Mouse (Mus musculus) hindlimb bud, embryonic 11.5 days (tissue): ENCODE results near the gene Btla.

Source experiments
- DNase-seq: peaks from one replicate; pipeline ENCODE4 v3.0.0-alpha.2; 2012; ENCODE audit warnings: low read depth, low spot score; ENCODE audit errors: extremely low spot score

Btla gene

DNA sequence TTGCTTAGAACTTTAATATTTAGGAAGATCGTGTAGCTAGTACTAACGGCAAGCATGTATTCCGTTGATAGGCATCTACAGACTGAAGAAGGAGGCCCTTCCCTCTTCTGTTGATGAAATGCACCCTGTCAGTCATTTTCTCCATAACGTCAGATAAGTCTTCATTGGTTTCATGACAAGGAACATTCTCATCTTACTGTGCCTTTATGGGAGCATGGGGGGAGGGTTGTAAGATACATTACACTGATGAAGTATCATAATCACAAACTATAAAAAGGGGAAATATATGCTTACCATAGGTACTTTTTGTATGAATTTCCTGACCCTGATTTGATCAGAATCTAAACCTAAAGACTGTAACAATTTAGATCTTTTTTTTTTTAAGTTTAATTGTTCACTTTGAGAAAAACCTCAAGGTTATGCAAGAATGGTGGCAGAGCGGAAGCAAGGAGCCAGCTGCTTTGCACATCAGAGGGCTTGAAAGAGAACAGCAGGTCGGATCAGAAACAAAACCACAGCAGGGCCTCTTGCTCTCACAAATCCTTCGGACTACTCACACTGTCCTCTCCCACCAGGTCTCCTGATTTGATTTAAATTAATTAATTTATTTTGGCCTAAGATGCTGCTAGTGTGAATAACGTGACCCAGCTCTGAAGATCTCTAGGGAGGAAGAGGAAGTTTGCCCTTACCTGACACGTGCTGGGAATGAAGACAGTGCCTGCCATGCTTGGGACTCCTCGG, at the start of gene Btla:
Gene Btla, plus strand, starts transcription at position 668 of the 741 bp plus-strand sequence.
- DNase-seq, result no peak

DNA sequence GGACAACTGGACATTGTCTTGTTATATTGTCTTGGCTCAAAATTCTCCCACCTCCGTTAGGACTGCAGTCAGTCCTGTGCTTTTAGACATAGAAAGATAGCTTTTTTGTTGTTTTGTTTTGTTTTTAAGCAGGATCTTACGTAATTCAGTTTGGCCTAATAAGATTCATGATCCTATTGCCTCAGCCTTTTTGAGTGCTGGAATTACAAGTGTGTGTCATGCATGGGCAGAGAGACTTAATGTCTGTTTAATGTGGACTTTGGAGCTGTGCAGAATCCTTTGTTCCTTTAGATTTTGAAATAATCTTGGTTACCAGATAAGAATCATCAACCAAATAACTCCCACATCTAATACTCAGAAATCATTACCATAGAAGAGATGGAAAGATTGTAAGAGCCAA, 45.6 kb upstream of the Btla start:
- DNase-seq, result no peak

DNA sequence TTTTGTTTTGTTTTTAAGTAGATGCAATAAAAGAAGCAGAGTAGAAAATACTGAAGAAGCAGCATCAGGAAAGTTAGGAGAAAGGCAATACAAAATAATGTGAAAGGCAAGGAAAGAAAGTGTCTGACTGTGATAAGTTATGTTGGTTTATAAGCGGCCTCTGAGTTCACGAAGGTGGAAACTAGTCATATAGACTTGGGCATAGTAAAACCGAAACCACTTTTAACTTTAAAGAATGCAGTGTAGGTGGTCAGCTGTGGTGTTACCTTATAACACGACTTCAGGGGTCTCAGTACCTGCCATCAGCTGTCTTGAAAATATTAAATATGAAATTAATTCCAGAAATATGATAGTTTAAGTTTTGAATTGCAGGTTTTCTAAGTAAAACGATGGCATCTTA, 42.3 kb upstream of the Btla start:
- DNase-seq, result no peak

DNA sequence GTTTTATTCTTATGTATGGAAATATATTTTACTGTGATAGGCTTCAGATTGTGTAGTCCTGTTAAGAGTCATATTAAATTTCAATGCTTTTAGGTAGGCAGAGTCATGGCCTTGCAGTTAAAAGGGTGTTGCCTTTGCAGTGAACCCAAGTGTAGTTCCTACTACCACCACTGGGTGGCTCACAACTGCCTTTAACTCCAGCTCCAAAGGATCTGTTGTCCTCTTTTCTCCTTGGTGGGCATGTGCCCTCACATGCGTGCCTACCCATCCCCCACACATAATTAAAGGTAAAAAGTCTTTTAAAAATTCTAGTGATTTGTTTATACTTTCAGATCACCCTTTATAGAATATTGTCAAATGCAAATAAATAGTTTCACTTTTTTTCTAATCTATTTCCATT, 31.5 kb upstream of the Btla start:
- DNase-seq, result peak; percentile 44

DNA sequence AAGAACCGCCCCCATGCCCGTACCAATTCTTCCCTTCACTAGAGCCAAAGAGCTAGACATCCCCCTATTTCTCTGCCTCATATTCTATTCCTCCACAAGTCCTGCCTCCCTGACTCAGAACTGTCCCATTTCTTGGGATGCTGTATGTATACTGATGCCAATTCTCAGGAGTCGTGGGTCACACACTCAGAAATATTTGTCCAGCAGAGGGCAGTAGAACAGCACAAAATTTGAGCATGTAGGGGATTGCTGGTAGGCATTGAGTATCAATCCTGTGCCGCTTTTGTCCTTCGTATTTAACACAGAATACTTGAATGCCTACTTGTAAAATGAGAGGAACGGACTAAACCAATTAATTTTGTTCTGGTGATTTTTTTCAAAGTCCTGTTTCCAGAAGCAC, 27.3 kb upstream of the Btla start:
- DNase-seq, result peak; percentile 77

DNA sequence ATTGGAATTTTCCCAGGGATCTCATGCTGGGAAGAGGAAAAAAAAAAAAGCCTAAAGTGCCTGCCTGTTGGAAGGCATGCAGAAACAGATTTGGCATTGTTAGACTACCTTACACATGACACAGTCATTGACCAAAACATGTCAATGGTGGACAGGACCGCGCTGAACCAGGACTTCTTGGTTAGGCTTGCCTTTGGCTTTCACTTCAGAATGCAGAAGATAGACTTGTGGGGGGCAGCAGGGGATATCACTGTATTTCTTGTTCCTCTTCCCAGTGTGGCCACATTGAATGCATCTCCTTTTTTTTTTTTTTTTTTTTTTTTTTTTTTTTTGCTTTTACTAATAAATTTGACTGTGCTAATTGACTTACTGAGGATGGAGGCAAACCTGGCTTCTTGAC, 22.7 kb upstream of the Btla start:
- no peak for DNase-seq

DNA sequence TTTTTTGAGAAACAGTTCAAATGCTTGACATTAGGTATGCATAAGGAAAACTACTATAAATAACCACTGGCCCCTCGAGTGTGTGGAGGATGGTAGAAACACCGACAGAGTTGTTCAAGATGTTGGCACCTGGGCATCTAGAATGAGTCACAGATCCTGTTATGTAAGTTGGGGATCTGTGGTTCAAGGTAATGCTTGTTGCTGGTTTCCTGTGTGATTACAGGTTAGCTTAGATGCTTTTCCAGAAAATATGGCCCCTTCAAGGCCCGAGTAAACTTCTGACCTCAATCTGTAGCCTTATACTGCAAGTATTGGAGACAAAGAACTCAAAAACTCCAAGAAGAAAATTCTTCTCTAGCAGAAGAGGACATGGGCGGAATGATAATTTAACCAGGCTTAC, 19.7 kb upstream of the Btla start:
- no peak for DNase-seq

DNA sequence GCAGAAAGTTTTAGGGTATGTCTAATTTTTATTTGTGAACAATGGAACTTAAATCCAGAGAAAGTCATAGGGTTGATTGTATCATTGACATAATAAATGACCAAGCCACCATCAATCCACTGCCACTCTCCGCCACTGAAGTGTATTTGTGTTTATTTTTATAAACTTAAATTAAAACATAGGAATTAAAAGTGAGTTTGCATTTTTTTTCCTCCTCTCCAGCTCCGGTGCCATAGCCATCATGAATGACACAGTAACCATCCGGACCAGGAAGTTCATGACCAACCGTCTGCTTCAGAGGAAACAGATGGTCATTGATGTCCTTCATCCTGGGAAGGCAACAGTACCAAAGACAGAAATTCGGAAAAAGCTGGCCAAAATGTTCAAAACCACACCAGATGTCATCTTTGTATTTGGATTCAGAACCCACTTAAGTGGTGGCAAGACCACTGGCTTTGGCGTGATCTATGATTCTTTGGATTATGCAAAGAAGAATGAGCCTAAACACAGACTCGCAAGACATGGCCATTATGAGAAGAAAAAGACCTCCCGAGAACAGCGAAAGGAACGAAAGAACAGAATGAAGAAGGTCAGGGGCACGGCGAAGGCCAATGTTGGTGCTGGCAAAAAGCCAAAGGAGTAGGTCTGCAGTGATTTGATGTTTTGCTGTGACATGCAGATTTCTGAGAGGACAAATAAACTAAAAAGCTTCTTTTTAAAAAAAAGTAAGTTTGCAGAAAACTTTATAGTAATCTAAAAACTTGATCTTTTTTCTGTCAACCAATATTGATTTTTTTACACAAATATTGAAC, 19.1 kb upstream of the Btla start:
- no peak for DNase-seq

DNA sequence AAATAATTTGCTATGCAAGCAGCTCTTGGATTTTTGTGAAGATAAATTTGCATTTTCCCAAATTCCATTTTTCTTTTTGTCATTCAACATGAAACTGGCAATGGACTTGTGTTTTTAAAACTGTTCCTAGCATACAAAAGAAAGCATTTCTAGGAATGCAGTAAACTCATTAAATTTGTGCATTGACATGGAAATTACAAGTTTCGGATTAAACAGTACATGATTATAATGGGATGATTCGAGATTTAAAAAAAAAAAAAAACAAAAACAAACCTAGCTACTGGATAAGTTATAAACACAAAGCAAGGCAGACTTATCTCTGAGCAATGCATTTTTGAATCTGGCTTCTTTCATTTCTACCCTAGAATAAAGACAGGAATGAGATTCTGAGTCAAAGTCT, 2.1 kb upstream of the Btla start:
- DNase-seq, result no peak

DNA sequence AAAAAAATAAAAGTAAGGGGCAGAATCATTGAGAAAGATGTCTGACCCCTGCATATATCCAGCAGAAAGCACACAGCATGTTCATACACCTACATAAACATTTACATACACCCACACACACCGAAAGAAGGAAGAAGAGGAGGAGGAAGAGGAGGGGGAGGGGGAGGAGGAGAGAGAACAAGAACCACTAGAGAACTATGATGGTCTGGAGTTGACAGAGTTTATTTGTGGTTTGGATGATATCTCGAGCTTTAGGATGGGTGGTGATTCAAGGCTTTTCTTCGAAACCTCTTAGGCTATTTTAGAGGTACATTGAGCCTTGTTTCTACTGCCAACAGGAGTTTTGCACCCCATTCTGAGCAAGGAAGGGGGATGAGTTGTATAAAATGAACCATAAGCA, 1.3 kb upstream of the Btla start:
- DNase-seq, result no peak

DNA sequence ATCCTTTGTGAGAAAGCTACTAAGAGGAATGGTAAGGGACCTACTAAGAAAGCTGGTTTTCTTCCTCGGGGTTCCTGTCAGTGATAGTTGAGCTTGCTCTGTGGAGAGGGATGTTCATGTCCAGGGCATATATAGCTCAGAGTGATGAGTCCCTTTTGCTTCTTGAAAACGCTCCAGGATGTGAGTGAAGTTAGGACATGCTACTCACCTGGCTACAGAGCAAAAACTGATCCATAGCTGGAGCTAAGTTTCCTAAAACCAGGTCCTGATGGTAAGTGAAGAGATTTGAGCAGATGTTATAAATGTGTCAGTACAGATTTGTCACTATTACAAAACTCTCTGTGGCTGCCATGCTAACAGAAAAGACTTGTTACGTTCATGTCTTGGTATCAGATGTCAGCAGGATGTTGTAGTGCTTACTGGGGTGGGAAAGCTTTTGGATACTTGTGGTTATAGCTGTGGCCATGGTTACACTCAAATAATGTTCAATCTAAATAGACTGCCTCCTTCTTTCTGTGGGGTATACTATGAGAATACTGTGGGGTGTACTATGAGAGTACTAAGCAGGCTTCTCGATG, 405 bp downstream of the Btla start:
- DNase-seq, result no peak

DNA sequence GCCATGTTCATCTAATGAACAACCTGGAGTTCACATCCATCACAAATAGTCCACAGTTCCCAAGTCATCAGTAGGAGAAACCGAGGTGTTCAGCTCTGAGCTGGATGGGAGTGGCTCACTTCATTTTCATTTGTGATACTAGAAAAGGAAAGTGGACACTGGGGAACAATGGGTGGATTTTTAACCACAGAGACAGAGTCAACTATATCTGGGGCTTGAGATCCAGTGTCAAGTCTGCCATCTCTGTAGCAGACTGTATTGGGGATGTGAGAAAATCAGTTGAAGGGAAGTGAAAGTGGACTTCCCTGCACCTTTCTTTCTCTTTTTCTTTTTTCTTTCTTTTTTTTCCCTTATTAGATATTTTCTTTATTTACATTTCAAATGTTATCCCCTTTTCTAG, 2.9 kb downstream of the Btla start:
- no peak for DNase-seq

DNA sequence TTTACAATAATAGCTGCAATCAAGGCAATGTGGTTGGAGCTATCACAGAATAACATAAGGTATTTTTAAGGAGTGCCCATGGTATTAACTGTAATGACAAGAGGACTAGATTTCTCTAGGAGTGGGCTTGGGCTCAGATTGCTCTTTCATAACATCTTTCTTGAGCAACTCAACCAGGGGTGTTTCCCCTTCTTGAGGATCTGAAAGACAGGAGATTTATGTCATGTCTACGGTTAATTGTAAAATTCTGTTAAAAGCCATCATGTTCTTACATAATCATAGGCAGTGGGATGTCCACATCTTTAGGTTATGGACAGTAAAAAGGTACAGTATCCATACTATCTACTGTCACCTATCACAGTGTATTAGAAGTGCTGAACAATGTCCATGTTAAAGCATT, 7.2 kb downstream of the Btla start:
- DNase-seq, result no peak

DNA sequence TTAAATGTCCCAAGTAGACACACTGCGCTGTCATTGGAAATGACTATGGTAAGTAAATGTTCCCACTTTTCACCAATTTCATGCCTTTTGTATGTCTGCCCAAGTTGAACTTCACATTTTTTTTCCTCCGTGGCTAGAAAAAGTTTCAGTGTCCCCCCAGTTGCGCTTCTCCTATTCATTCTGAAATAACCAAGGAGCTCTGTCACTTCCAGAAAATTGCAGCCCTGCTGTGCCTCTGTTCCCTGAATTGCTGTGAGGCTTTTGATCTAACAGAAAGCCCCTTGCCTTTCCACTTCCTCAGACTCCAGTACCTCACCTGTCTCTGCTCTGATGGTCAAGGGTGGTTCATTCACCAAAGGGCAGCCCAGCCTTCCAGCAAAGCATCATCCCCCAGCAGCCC, 8.9 kb downstream of the Btla start:
- no peak for DNase-seq

DNA sequence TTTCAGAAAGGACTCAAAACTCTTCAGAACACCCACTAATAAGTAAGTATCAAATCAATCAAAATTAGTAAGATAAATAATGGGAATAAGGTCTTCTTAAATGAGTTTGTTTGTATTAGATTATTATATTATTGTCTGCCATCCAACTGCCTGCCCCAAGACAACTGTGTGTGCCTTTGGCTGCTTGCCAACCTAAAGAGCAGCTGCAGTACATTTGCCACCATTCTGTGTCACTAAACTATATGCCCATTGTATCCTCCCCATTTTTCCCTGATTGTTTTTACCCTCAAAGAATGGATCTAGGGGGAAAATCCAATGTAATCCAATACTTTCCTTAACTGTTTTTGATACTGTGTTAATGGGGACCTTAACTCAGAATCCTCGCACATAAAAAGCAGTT, 18.6 kb downstream of the Btla start:
- no peak for DNase-seq

DNA sequence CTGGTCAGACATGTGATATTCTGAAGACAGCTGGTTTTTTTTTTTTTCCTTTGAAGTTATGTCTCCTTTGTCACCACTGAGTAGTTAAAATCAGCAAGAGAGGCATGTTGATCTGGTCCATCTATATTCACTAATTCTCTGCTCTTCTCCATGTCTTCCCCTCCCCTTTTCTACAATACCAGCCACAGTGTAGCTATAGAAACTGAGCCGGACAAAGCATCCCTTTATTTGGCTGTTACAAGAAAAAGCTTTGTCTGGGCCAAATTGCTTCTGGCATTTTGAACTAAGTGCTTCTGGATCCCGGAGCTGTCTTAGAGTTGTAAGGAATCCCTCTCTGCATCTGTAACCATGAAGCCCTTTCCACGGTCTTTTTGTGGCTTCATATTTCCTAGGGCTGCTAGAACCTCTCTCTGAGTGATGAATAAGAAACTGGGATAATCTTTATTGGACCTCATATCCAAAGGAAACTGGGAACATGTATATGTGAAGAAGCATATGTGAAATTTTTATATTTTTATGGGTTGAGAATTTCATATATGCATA, 20.9 kb downstream of the Btla start:
- DNase-seq, result no peak

DNA sequence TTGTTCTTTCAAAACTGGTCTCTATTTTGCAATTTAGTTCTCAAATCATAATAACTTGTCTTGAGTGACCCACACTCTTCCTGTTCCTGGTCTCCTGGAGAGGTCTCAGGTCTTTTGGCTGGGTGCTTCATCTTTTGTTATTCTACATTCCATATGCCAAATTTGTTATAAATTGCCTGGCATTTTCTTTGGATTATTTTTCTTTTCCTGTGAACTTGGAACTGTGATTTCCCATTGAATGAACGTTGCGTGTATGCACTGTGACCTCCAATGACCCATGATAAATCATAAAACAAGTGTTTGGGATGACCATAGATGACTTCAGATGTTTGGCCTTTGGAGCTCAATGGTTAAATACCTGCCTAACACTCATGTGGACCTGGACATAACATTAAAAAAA, 25.6 kb downstream of the Btla start:
- no peak for DNase-seq

DNA sequence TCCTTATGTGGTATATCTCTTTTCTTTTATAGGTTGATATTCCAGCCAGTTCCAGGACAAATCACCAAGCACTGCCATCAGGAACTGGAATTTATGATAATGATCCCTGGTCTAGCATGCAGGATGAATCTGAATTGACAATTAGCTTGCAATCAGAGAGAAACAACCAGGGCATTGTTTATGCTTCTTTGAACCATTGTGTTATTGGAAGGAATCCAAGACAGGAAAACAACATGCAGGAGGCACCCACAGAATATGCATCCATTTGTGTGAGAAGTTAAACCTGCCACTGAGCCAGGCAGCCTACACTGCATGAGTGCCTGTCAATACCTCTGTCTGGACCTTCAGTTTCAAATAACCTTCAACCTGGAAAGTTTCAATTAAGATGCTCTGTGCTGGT, 26.2 kb downstream of the Btla start:
- no peak for DNase-seq

DNA sequence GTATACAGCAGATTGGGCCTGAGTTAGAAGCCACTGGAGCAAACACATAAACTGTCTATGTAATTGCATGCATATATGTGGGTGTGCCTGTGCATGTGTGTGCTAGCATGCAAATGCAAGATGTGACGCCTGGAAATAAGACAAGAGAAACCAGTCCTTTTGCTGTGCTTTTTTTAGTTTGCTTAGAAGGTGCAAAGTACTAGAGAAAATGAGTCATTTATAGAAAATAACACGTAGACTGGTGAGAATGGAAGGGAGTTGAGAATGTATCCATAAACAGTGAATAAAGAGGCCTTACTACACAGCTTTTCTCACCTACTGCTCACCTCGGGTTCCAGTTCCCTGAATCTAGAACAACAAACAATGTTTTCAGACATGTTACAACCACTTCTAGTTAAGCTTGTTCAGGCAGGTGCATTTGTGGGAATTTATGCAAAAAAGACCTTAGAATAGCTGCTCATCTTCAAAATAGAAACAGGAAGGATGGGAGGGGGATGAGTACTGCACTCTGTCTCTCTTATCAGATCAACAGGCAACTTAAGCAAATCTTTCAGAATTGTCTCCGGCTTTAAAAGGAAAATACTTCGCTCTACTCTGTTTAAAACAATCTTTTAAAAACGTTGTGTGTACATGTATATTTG, 27.8 kb downstream of the Btla start:
- no peak for DNase-seq

DNA sequence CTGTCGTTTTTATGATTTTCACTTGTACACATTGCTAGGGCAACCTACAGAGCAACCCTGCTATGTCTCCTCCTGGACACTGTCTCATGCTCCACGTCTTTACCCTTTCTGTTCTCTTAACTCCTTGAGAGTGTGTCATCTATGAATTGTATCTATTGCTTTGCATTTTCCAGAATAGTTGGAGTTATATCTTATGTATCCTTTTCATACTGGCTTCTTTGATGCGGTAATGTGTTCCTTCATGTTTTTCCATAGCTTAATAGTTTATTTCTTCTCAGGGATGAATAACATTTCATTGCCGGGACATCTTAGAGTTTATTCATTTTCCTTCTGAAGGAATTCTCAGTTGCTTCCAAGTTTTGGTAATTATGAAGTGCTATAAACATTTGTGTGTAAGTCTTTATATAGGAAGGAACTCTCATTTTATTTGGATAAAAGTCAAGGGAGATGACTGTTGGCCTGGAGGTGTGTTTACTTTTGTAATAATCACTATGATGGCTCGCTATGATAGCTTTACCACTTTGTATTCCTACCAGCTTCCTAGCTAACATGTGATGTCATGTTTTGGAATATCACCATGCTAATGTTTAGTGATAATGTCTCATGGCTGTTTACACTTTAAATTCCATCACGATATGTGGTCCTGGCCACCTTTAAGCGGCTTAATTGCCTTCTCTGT, 31.2 kb downstream of the Btla start:
- no peak for DNase-seq

DNA sequence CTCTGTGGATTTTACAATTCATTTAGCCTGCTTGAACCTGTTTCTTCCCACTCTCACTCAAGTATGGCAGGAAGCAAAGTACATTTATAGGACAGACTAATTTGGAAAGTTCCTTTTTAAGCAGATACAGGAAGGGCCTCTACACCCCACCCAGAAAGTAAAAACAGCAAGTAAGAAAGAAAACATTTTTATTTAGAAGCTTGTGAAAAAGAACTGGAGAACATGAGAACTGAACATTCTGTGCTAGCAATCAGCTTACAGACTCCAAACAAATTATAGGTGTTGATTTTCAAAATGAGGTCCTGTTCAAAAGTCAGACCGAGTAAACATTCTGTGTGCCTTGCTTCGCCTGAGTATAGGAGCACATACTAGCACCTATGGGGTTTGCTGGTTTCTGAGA, 32.8 kb downstream of the Btla start:
- no peak for DNase-seq
